Mouse (Mus musculus): Measurements from ENCODE around the gene Stk36.

Stk36 gene

GRCm38 (mm10) chr1:74601267-74601962, at the start of gene Stk36, which contains the start of gene Rnf25:
Gene Stk36, plus strand, starts transcription at chr1:74601445.
Gene Rnf25, minus strand, starts transcription at chr1:74601397.
- peak; percentile 79 to 80 for DNase-seq

GRCm38 (mm10) chr1:74559061-74559460, 42.2 kb upstream of the Stk36 start:
- DNase-seq, result no peak

GRCm38 (mm10) chr1:74565834-74566233, 35.4 kb upstream of the Stk36 start:
- no peak for DNase-seq

GRCm38 (mm10) chr1:74569739-74570719, 31.2 kb upstream of the Stk36 start:
- DNase-seq, result no peak

- no peak for DNase-seq
Observed at GRCm38 (mm10) chr1:74582621-74583020, 18.6 kb upstream of the Stk36 start.

- no peak for DNase-seq
Observed at GRCm38 (mm10) chr1:74584616-74585398, 16.4 kb upstream of the Stk36 start.

- no peak for DNase-seq
Observed at GRCm38 (mm10) chr1:74587233-74587772, 13.9 kb upstream of the Stk36 start.

GRCm38 (mm10) chr1:74587773-74588445, 13.3 kb upstream of the Stk36 start, which contains the start of the genes Zfp142 and Bcs1l:
Gene Zfp142, minus strand, starts transcription at chr1:74588246.
Gene Bcs1l, plus strand, starts transcription at chr1:74588289.
- peak; percentile 98 for DNase-seq

GRCm38 (mm10) chr1:74594434-74594833, 6.8 kb upstream of the Stk36 start:
- no peak for DNase-seq

- no peak for DNase-seq
Observed at GRCm38 (mm10) chr1:74600501-74601266, 561 bp upstream of the Stk36 start.

GRCm38 (mm10) chr1:74624183-74624582, 22.9 kb downstream of the Stk36 start:
- DNase-seq, result no peak

GRCm38 (mm10) chr1:74626076-74626475, 24.8 kb downstream of the Stk36 start:
- DNase-seq, result no peak

GRCm38 (mm10) chr1:74628001-74628400, 26.8 kb downstream of the Stk36 start:
- no peak for DNase-seq

GRCm38 (mm10) chr1:74632734-74633133, 31.5 kb downstream of the Stk36 start:
- no peak for DNase-seq

- DNase-seq, result no peak
Observed at GRCm38 (mm10) chr1:74643524-74643923, 42.3 kb downstream of the Stk36 start.

- no peak for DNase-seq
Observed at GRCm38 (mm10) chr1:74643926-74644325, 42.7 kb downstream of the Stk36 start.

- peak; percentile 95 for DNase-seq
Observed at GRCm38 (mm10) chr1:74661448-74662195, 60.4 kb downstream of the Stk36 start, which contains the start of gene Ttll4. Gene Ttll4, plus strand, starts transcription at chr1:74661745.

- DNase-seq, result no peak
Observed at GRCm38 (mm10) chr1:74662253-74662865, 61.1 kb downstream of the Stk36 start.

GRCm38 (mm10) chr1:74665153-74665552, 63.9 kb downstream of the Stk36 start:
- no peak for DNase-seq

- no peak for DNase-seq
Observed at GRCm38 (mm10) chr1:74668371-74668770, 67.1 kb downstream of the Stk36 start.

Measured in cerebellum, postnatal 36 days (tissue).